Mouse (Mus musculus): ENCODE results near the gene Lrrc73. TPM values are rescaled to one million over a fixed set of nuclear protein-coding genes. Genes with fewer than 3 reads are reported as not detected.

The Lrrc73 gene
- polyA plus RNA-seq, 1 experiment from 2014 or later = 0.85 TPM

DNA sequence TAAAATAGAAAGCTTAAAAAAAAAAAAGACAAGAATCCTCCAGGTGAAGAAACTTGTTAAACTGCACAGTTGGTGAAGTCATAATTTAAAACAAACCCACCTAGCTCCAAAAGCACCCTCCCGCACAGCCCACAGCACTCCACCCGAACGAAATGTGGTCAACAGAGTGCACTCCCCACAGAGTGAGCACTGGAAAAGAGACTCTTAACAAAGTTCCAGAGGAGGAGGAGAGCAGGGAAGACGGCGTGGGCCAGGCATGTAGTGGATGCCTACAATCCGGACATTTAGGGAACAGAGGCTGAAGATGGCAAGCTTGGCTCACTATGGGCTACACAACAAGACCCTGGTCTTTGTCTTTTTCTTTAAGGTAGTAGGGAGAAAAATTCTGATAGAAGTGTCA lies 21.7 kb downstream of the Lrrc73 start:
- Histone ChIP-seq H3K4me3 (ENCODE audit: low read depth, low read length) (no peak overlapping the region), H3K4me1 (ENCODE audit: control insufficient read depth, insufficient read depth, low read length) (no peaks in the 10 kb centered on the region), H3K36me3 (ENCODE audit: control insufficient read depth, insufficient read depth, low read length) (peaks cover 58% of the 10 kb centered on the region), H3K9ac (replicated peaks; ENCODE audit: low read depth, low read length) (no peak overlapping the region), H3K4me2 (replicated peaks; ENCODE audit: low read depth, low read length) (no peak overlapping the region), H3K9me3 (ENCODE audit: control insufficient read depth, low read depth, low read length) (no peaks in the 10 kb centered on the region), H3K27me3 (ENCODE audit: control insufficient read depth, insufficient read depth, low read length) (no peaks in the 10 kb centered on the region), H3K27ac (ENCODE audit: low read length) (no peak overlapping the region)
- no peak for ATAC-seq (ENCODE audit: insufficient number of reproducible peaks, insufficient read depth, low FRiP score, low read depth)
- WGBS = 89% methylated on average over 6 of the region's 6 CpGs

DNA sequence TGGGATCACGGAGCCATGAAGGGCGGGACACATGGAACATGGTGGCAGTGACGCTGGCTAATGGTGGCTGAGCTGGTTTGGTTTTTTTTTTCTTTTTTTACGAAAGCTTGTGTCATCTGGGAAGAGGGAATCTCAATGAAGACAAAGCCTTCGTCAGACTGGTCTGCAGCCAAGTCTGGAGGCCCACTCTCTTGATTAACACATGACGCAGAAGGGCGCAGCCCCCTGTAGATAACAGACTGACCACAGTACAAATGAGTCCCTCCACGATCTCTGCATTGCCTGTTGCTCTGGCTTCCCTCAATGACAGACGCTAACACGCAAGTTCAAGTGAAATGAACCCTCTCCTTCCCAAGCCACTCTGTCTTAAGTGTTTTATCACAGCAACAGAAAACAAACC lies 22.2 kb downstream of the Lrrc73 start:
- Histone ChIP-seq H3K9me3 (ENCODE audit: control insufficient read depth, low read depth, low read length) (no peaks in the 10 kb centered on the region), H3K4me1 (ENCODE audit: control insufficient read depth, insufficient read depth, low read length) (no peaks in the 10 kb centered on the region), H3K36me3 (ENCODE audit: control insufficient read depth, insufficient read depth, low read length) (peaks cover 58% of the 10 kb centered on the region), H3K27ac (ENCODE audit: low read length) (no peak overlapping the region), H3K4me3 (ENCODE audit: low read depth, low read length) (no peak overlapping the region), H3K4me2 (replicated peaks; ENCODE audit: low read depth, low read length) (no peak overlapping the region), H3K27me3 (ENCODE audit: control insufficient read depth, insufficient read depth, low read length) (no peaks in the 10 kb centered on the region), H3K9ac (replicated peaks; ENCODE audit: low read depth, low read length) (no peak overlapping the region)
- no peak for ATAC-seq (ENCODE audit: insufficient number of reproducible peaks, insufficient read depth, low FRiP score, low read depth)
- WGBS = 86% methylated on average over 10 of the region's 10 CpGs

- no peak overlapping the region for H3K4me2 ChIP-seq (replicated peaks; ENCODE audit: low read depth, low read length)
- 52% methylated on average over 4 of the region's 4 CpGs for WGBS
- no peak overlapping the region for H3K4me3 ChIP-seq (ENCODE audit: low read depth, low read length)
- no peaks in the 10 kb centered on the region for H3K9me3 ChIP-seq (ENCODE audit: control insufficient read depth, low read depth, low read length)
- no peak overlapping the region for H3K9ac ChIP-seq (replicated peaks; ENCODE audit: low read depth, low read length)
- no peak for ATAC-seq (ENCODE audit: insufficient number of reproducible peaks, insufficient read depth, low FRiP score, low read depth)
- H3K4me1 ChIP-seq (ENCODE audit: control insufficient read depth, insufficient read depth, low read length) = peaks cover 10% of the 10 kb centered on the region
- no peaks in the 10 kb centered on the region for H3K27me3 ChIP-seq (ENCODE audit: control insufficient read depth, insufficient read depth, low read length)
- H3K27ac ChIP-seq (ENCODE audit: low read length) = no peak overlapping the region
- H3K36me3 ChIP-seq (ENCODE audit: control insufficient read depth, insufficient read depth, low read length) = peaks cover 45% of the 10 kb centered on the region
Observed at GRCm38 (mm10) chr17:46277586-46277985, 24.3 kb downstream of the Lrrc73 start.

- Histone ChIP-seq H3K9ac (replicated peaks; ENCODE audit: low read depth, low read length) (no peak overlapping the region), H3K27ac (ENCODE audit: low read length) (peak overlapping the region; percentile 39; the same call in 1 of the 2 replicates), H3K4me1 (ENCODE audit: control insufficient read depth, insufficient read depth, low read length) (peaks cover 11% of the 10 kb centered on the region), H3K36me3 (ENCODE audit: control insufficient read depth, insufficient read depth, low read length) (peaks cover 43% of the 10 kb centered on the region), H3K4me3 (ENCODE audit: low read depth, low read length) (no peak overlapping the region), H3K9me3 (ENCODE audit: control insufficient read depth, low read depth, low read length) (no peaks in the 10 kb centered on the region), H3K27me3 (ENCODE audit: control insufficient read depth, insufficient read depth, low read length) (no peaks in the 10 kb centered on the region), H3K4me2 (replicated peaks; ENCODE audit: low read depth, low read length) (no peak overlapping the region)
- no peak for ATAC-seq (ENCODE audit: insufficient number of reproducible peaks, insufficient read depth, low FRiP score, low read depth)
- WGBS = 84% methylated on average over 12 of the region's 12 CpGs
Observed at GRCm38 (mm10) chr17:46278011-46278765, 24.9 kb downstream of the Lrrc73 start.

DNA sequence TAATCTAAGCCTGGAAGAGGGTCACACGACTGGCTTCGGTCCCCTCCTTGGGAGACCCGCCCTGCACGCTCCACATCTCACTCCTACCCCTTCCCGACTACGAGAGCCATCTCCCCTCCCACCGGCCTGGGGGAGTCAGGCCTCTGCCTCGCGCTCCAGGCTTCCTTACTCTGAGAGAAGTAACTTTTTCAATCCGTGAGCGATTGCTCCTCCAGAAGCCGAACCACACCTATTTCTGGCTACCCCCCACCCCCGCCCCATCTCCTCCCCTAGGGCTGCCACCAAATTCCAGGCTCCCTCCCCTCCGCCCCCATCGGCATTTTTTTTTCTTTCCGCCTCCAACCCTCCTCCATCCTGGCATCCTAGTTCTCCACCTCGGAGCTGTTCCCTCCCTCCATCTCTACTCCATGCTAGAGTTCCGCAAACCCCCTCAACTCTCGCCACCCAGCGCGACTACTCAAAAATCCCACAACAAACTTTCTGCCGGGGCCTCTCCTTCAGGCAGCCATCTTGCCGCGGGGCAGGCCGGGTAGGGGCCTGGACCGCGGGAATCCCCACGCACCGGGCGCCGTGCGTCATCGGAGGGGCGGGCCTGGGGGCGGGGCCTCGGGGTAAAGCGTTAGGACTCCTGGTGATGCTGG lies 29.3 kb downstream of the Lrrc73 start, which contains the start of gene Tjap1:
Gene Tjap1, minus strand, starts transcription at position 544 of the 641 bp plus-strand sequence.
- peak; percentile 98 for ATAC-seq (ENCODE audit: insufficient number of reproducible peaks, insufficient read depth, low FRiP score, low read depth)
- Histone ChIP-seq H3K4me3 (ENCODE audit: low read depth, low read length) (peak within 1 kb of the TSS; percentile 72), H3K27me3 (ENCODE audit: control insufficient read depth, insufficient read depth, low read length) (no peaks in the 10 kb centered on the region), H3K4me2 (replicated peaks; ENCODE audit: low read depth, low read length) (peak within 1 kb of the TSS; percentile 83), H3K27ac (ENCODE audit: low read length) (peak within 1 kb of the TSS; percentile 92), H3K36me3 (ENCODE audit: control insufficient read depth, insufficient read depth, low read length) (peaks cover 27% of the 10 kb centered on the region), H3K9me3 (ENCODE audit: control insufficient read depth, low read depth, low read length) (no peaks in the 10 kb centered on the region), H3K9ac (replicated peaks; ENCODE audit: low read depth, low read length) (peak within 1 kb of the TSS; percentile 81), H3K4me1 (ENCODE audit: control insufficient read depth, insufficient read depth, low read length) (peaks cover 16% of the 10 kb centered on the region)
- WGBS = 1% methylated on average over 37 of the region's 37 CpGs

DNA sequence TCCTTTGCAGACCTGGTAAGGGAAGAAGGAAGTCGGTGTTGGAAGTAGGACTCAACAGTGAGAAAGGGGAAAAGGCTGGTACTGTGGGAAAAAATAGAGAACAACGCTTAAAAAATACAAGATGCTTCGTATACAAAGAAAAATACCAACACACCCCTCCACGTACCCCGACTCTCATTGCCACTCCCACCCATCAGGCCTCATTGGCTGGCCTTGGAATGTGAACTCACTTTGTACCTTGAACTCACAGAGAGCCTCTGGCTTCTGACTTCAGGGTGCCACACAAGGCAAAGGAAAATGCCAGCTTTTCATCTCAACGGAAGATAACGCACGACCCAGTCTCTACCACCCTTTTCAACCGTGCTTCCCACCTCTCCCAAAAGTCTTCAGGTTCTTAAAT lies 29.8 kb downstream of the Lrrc73 start:
- no peaks in the 10 kb centered on the region for H3K9me3 ChIP-seq (ENCODE audit: control insufficient read depth, low read depth, low read length)
- no peak overlapping the region for H3K9ac ChIP-seq (replicated peaks; ENCODE audit: low read depth, low read length)
- no peak overlapping the region for H3K27ac ChIP-seq (ENCODE audit: low read length)
- peaks cover 19% of the 10 kb centered on the region for H3K4me1 ChIP-seq (ENCODE audit: control insufficient read depth, insufficient read depth, low read length)
- 21% methylated on average over 9 of the region's 9 CpGs for WGBS
- peak overlapping the region; percentile 83 for H3K4me2 ChIP-seq (replicated peaks; ENCODE audit: low read depth, low read length)
- H3K27me3 ChIP-seq (ENCODE audit: control insufficient read depth, insufficient read depth, low read length) = no peaks in the 10 kb centered on the region
- H3K36me3 ChIP-seq (ENCODE audit: control insufficient read depth, insufficient read depth, low read length) = peaks cover 24% of the 10 kb centered on the region
- no peak; the same call in 1 of the 2 replicates for ATAC-seq (ENCODE audit: insufficient number of reproducible peaks, insufficient read depth, low FRiP score, low read depth)
- peak overlapping the region; percentile 72 for H3K4me3 ChIP-seq (ENCODE audit: low read depth, low read length)

DNA sequence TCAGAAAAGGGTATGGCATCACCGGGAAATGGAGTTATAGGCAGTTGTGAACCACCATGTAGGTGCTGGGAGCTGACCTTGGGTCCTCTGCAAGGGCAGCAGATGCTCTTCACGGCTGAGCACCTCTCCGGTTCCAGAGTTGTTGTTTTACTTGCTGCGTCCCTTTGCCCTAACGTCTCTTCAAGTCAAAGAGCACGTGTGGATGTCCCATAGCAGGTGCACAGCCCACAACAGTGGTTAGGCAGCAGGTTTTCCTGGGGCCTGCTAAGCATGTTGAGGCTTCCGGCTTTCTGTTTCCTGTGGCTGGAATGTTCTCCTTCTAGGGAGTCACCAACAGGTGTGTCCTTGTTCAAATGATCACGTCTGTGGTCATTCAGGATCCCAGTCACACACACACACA lies 30.6 kb downstream of the Lrrc73 start:
- H3K9ac ChIP-seq (replicated peaks; ENCODE audit: low read depth, low read length) = no peak overlapping the region
- WGBS = 82% methylated on average over 8 of the region's 8 CpGs
- no peak overlapping the region for H3K27ac ChIP-seq (ENCODE audit: low read length)
- no peaks in the 10 kb centered on the region for H3K27me3 ChIP-seq (ENCODE audit: control insufficient read depth, insufficient read depth, low read length)
- no peaks in the 10 kb centered on the region for H3K9me3 ChIP-seq (ENCODE audit: control insufficient read depth, low read depth, low read length)
- H3K4me2 ChIP-seq (replicated peaks; ENCODE audit: low read depth, low read length) = no peak overlapping the region
- H3K4me3 ChIP-seq (ENCODE audit: low read depth, low read length) = no peak overlapping the region
- peaks cover 17% of the 10 kb centered on the region for H3K36me3 ChIP-seq (ENCODE audit: control insufficient read depth, insufficient read depth, low read length)
- no peak for ATAC-seq (ENCODE audit: insufficient number of reproducible peaks, insufficient read depth, low FRiP score, low read depth)
- H3K4me1 ChIP-seq (ENCODE audit: control insufficient read depth, insufficient read depth, low read length) = peaks cover 23% of the 10 kb centered on the region

GRCm38 (mm10) chr17:46284653-46285052 lies 31.3 kb downstream of the Lrrc73 start:
- Histone ChIP-seq H3K4me2 (replicated peaks; ENCODE audit: low read depth, low read length) (no peak overlapping the region), H3K9me3 (ENCODE audit: control insufficient read depth, low read depth, low read length) (no peaks in the 10 kb centered on the region), H3K27me3 (ENCODE audit: control insufficient read depth, insufficient read depth, low read length) (no peaks in the 10 kb centered on the region), H3K27ac (ENCODE audit: low read length) (no peak overlapping the region), H3K36me3 (ENCODE audit: control insufficient read depth, insufficient read depth, low read length) (peaks cover 11% of the 10 kb centered on the region), H3K4me1 (ENCODE audit: control insufficient read depth, insufficient read depth, low read length) (peaks cover 23% of the 10 kb centered on the region), H3K4me3 (ENCODE audit: low read depth, low read length) (no peak overlapping the region), H3K9ac (replicated peaks; ENCODE audit: low read depth, low read length) (no peak overlapping the region)
- WGBS = 34% methylated on average over 7 of the region's 7 CpGs
- no peak for ATAC-seq (ENCODE audit: insufficient number of reproducible peaks, insufficient read depth, low FRiP score, low read depth)

Measured in stomach, embryonic 14.5 days (tissue).